Mouse (Mus musculus) heart, adult 2 months (tissue): ENCODE data around the gene Ppp2r5a.

Experiments used
- CTCF ChIP-seq: fragments of 200-600 bp; IDR thresholded peaks from 2 replicates; pipeline ENCODE4 v1.8.1; 2022; ENCODE audit warnings: antibody characterized with exemption, mild to moderate bottlenecking, moderate library complexity
- POLR2A ChIP-seq: fragments of 200-500 bp; IDR thresholded peaks from 2 replicates; pipeline ENCODE4 v1.6.1; 2011; ENCODE audit warnings: mild to moderate bottlenecking, low read depth, low read length, control low read depth; ENCODE audit not compliant: insufficient read depth

- TF ChIP-seq CTCF (no peak), POLR2A (no peak)
These were observed 9.5 kb downstream of the Ppp2r5a start for GRCm38 (mm10) chr1:191393536-191393935.
